Mouse (Mus musculus) cerebellum, adult 2 months (tissue): ENCODE measurements at regions not wholly inside any gene's neighbourhood (a gene's known extent, or its start where the extent isn't known, plus 50 kb on each side); places are given as distances from the start of the nearest gene placed in this dataset.

Source experiments
- CTCF ChIP-seq: fragments of 200-500 bp; IDR thresholded peaks from 2 replicates; pipeline ENCODE4 v1.5.1; 2011; ENCODE audit warnings: low read depth, mild to moderate bottlenecking, control low read depth, low read length, moderate library complexity, borderline replicate concordance; ENCODE audit not compliant: insufficient read depth
- POLR2A ChIP-seq: fragments of 200-500 bp; IDR thresholded peaks from 2 replicates; pipeline ENCODE4 v1.6.1; 2011; ENCODE audit warnings: low read length, control low read depth, borderline replicate concordance; ENCODE audit not compliant: insufficient read depth

DNA sequence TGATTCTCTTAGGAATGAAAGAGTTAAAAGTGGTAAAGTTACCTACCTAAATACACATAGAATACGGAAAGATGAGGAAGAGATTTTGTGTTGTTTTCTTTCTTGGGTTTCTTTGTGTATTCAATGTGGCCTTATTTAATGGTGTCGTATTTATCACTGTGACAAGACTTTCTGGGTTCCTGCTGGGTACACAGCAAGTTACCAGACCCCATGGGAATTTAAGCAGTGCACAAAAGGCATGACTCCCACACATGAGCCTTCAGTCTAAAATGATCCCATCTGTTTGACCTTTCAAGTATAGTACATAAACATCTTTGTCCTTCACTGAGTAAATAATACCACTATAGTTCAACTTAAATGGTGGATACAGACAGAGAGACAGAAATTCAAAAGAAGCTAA, 349.0 kb upstream of the Cited2 start:
- TF ChIP-seq CTCF: no peak
- TF ChIP-seq POLR2A: no peak
